Mouse (Mus musculus) small intestine, adult 2 months (tissue): ENCODE results near the gene Bach2.

Experiments used
- CTCF ChIP-seq: fragments of 200-500 bp; IDR thresholded peaks from 2 replicates; pipeline ENCODE4 v1.5.1; 2012; ENCODE audit warnings: low read depth, mild to moderate bottlenecking, control low read depth, inconsistent platforms, low read length, moderate library complexity, mixed read lengths; ENCODE audit not compliant: insufficient replicate concordance, insufficient read length; ENCODE audit errors: extremely low read depth
- POLR2A ChIP-seq: fragments of 200-500 bp; IDR thresholded peaks from 2 replicates; pipeline ENCODE4 v1.6.1; 2012; ENCODE audit warnings: low read depth, mild to moderate bottlenecking, control low read depth, inconsistent platforms, low read length, moderate library complexity

GRCm38 (mm10) chr4:32344276-32344675 is 105.7 kb downstream of the Bach2 start:
- TF ChIP-seq POLR2A (no peak), CTCF (no peak)
